Mouse (Mus musculus) spleen, postnatal 14 days (tissue): ENCODE results near the gene Armc8.

Experiments used
- DNase-seq, 2 experiments: peaks; one replicate each; pipeline ENCODE4 v3.0.0; 2021 to 2022; ENCODE audit warnings: low spot score in 2 of 2

The Armc8 gene

DNA sequence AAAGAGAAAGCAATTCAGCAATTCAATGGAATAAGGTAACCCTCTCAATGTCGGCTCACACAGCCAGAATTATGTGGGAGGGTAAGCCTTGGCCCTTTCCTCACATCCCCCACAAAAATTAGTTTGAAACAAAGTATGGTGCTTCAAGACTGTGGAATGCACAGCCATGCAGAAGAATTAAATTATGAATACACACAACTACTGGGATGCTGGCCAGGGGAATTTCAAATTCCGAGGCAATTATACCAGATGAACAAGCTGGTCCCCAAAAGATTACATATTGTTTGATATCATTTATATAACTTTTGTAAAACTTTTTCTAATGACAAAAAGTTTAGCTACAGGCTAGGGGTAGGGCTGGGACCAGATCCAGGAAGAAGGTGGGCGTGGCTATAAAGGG is 121.4 kb downstream of the Armc8 start:
- DNase-seq: no peak

DNA sequence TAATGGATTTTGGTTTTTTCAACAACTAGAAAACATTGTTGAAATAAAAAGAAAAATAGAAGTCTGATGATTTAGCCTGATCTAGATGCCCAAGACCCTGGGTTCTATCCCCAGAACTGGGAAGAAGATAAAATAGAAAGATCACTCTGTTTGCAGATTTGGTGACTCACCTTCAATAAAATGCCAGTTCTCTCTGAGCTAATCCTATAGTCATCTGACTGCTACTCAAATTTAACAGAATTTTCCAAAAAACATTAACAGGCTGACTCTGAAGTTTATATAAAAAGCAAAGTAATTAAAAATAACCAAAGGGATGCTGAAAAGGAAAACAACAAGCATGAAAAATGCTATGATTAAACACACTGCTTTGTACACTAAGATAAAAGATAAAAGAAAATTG is 122.4 kb downstream of the Armc8 start:
- DNase-seq: no peak

DNA sequence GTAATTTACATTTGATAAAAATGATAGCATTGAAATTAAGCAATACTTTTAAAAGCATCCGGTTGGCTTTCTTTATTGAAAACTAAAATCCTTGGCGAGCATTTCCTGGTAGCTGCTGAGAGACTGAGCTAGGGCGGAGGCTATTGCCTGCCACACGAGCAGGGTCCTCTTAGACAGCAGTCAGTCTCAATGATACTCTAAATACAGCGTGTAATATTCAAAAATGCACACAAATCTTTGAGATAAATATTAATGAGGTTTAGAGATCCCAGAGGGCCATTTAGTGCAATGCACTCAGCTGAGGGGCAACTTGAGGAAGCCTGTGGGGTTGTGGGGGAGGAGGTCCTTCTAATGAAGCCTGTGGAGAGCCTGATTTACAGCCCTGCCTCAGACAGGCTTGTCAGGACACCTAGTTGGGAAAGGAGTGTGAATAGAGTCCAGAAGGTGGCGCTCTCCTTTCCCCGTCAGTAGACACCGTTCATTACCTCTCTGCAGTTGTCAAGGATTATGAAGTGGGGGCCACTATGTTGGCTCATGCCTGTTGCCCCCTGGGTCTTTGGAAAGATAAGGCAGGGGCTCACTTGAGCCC is 124.0 kb downstream of the Armc8 start:
- DNase-seq: no peak

DNA sequence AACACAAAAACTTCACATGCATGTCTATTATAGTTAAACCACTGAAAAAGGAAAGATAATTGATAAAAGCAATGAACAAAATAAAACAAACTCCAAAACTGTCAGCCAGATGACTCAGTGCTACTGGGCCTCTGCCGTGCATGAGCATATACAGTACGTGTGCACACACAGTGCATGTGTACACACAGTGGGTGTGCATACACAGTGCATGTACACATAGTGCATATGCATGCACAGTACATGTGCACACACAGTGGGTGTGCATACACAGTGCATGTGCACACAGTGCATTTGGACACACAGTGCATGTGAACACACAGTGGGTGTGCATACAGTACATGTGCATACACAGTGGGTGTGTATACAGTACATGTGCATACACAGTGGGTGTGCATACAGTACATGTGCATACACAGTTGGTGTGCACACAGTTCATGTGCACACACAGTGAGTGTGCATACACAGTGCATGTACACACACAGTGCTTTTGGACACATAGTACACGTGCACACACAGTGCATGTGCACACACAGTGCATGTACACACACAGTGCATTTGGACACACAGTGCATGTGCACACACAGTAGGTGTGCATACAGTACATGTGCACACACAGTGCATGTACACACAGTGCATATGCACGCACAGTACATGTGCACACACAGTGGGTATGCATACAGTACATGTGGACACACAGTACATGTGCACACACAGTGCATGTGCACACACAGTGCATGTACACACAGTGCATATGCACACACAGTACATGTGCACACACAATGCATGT is 126.9 kb downstream of the Armc8 start:
- DNase-seq: no peak

DNA sequence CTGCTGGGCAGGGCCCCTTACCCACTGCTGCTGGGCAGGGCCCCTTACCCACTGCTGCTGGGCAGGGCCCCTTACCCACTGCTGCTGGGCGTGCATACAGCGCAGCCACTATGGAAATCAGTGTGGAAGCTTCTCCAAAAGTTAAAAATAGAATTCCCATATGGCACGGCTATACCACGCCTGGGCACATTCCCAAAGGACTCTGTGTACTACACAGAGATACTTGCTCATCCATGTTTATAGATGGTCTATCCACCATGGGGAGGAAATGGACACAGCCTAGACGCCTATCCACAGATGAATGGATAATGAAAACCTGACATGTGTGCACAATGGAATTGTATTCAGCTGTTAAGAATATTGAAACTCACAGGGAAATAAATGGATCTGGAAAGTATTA is 127.8 kb downstream of the Armc8 start:
- DNase-seq: no peak

DNA sequence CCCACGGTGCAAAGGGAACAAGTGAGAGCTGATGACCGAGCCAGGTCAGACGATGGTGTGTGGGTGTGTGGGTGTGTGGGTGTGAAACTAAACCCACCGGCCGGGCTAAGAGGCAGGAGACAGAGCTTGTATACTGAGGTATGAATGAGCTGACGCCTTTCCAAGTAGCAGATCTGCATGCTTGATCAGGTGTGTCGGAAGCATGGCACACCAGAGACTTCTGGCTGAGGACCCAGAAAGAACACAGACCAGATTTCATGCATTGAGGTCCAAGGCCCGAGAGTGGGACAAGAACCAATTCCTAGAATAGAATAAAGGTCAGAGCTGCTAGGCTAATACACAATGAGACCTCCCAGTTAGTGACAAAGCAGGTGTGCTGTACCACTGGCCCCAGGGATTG is 129.6 kb downstream of the Armc8 start:
- no peak for DNase-seq

DNA sequence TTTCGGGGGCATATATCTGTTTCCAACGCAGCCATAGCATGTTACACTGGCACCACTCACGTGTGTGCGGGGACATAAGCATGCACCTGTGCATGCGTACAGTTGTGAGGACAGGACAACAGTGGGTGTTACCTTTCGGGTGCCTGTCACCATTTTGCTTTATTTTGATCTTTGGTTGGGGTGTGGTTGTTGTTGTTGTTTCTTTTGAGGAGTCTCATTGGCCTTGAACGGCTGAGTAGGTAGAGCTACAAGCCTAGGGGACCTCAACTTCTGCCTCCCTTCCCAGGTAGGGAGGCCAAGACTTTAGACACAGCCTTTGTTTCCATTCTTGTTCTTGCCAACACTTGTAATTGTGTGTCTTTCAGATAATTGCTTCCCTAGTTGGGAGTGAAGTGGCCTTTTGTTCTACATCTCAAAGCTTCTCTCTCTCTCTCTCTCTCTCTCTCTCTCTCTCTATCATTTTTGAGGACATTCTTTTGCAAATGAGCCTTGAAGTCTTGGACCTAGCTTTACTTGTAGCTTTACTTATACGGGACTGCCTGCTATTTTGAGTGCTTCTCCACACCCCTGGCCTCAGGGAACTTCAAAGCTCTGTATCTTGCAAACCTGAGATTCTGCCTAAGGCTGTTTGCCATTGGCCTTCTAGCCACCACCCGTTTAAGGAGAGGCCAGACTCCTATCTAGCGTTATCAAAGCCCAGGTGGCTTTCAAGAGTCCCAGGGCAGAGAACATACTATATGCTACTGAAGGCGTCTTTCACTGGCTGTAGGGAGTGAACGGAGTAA is 130.7 kb downstream of the Armc8 start:
- DNase-seq: no peak

DNA sequence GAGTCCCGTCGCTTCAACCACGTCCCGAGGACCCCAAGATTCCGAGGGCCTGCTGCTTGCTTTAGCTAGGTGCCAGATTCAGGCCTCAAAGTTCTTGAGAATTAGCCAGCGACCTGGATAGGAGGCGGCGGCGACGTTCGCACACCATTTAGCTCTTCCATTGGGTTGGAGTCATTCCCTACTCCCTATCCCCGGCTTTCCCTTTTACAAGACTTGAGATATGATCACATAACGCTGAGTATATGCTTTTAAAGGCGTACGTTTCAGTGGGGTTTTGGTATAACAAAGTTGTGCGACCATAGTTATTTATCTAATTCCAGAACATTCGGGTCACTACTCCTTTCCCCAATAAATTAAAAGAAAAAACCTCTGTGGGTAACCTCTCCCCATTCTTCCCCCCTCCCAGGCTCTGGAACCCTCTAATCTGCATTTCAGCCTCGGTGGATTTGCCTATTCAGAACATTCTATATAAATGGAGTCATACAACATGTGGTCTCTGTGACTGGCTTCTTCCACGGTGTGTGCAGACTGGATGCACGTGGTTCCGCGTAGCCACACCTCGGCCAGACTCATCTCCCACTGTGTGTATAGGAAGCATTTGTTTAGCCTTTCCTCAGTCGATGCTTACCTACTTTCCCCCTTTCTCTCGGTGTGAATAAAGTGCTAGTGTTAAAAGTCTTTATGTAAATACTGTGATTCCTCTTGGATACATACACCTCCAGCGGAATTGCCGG is 131.5 kb downstream of the Armc8 start, which contains the start of gene Mras:
TSS of gene Mras (minus strand) at position 351 of the 734 bp plus-strand sequence.
- DNase-seq: no peak

DNA sequence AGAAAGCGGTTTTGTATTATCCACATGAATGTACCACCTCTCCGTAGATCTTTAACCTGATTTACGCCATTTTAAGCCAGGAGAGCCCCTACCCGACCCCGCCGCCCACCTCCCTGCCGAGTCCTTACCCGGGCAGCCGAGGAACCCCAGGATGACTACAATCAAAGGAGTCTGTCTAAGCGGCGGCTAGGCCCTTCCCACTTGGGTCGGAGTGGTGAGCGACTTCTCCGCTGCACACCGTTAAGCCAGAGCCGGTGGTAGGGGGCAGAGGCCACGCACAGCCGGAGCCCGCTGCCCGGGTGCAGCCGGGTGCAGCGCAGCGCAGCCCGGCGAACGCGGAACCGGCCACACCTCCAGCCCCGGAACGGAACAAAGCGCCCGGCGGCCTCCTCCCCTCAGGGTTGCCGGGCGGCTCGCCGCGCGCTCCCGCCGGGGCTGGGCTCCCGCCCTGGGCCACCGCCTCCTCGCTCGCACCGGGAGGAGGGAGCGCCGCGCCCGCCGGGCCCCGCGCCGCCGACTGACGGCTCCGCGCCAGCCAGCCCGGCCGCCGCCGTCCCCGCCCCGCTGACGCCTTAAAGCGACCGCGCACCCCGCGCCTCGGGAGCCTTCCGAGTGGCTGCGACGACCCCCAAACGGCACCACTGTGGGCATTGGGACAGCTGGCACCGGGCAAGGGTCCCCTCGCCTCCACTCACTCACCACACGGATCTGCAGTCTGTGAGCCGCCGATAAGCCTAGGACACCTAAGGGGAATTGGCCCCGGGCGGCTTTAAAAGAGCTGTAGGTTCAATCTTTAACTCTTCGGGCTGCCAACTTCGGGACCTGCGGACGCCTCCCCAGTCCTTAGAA is 132.3 kb downstream of the Armc8 start:
- peak in 1 of 2 experiments; percentile 14 for DNase-seq

DNA sequence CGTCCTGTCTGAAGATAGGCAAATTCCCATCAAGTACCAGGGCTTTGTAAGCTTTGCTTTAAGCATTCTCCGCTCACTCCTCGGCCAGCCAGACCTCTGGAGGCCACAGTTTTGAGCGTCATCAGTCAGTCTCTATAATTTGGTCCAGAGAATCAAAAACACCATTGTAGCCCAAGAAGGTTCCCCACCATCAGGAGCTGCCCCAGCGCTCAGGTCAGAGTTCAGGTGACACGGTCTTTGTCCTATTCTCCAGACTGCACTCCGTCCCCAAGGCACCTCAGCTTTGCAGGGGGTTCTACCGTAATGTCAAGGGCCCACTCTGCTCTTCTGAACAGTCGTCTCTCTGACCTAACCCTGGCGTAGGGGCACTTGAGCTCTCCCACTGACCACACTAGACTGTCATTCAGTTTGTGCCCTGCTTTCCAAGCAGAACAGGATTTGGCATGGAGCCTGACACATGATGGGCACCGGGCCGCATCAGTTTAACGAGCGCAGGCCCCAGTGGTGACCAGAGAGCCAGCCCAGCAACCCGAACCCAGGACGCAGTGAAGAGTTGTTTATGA is 133.0 kb downstream of the Armc8 start:
- DNase-seq: no peak

DNA sequence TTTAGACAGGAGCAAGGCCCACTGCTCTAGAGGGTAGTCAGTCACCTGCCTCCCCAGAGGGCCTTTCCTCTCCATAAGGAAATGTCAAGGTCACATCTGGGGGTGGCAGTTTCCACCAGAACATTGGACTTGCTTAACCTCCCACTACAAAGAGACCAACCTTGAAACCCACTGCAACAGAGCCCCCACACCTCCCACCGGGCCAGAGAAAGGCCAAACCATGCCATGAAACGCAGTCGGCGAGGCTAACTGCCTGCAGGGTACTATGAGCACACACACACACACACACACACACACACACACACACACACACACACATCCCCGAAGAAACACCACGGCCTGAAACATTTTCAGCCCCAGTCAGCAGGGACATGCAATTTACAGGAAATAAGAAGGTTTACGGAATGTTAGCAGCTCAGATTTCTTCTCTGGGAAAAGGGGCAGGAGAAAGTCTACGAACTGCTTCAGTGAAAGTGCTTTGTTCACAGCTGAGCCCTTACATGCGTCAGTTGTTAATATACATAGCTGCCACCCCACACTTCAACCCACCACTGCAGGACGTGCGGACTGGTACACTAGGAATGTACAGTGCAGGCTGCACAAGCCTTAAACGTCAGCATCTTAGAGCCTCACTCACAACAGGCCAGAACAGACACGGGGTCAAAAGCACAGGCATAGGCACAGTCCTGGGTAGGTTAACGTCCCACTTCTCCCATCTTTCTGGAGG is 133.6 kb downstream of the Armc8 start:
- no peak for DNase-seq

DNA sequence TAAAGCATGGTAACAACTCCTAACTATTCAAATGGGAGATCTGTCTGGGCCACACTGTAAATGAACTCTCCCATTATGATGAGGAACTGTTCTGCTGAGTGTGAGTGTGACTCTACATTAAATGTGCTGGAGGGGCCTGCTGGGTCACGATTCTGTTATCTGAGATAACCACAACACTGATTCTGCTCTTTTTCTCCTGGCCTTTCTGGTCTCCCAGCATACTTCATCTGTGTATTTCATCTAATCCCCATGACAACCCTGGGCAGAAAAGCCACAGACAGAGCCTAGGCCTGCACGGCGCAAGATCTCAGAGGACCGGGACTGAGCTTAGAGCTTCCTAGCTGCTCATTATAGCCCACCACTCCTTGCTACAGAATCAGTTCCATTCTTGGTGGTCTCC is 136.2 kb downstream of the Armc8 start:
- DNase-seq: no peak

DNA sequence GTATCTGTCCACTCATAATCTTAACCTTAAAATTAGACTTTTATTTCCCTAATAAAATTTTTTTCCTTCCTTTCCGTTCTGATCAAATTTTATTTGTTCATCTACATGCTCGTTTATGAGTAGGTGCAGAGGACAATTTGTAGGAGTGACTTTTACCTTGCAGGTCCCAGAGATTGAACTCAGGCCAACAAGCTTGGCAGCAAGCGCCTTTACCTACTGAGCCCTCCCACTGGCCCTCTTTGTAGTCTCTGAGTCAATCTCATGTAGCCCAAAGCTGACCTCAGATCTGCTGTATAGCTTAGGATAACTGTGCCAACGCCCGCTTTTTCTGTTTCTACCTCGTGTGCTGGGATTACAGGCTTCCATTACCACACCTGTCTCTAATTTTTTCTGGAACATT is 136.7 kb downstream of the Armc8 start:
- DNase-seq: no peak

DNA sequence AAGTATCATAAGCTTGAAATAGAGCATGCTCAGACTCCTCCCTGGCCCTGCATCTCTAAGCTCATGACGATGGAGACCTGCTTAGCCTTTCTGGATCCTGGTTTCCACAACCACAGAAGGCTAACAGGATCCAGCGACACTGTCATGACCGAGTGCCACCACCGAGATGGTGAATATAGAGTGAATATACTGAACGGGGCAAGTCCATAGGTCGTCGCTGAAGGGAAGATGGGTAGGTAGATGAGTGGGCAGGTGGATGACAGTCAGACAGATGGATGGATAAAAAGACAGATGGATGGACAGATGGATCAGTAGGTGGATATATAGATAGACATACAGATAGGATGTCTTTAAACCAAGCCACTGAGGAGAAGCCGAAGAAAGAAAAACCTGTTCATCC is 137.4 kb downstream of the Armc8 start:
- no peak for DNase-seq

DNA sequence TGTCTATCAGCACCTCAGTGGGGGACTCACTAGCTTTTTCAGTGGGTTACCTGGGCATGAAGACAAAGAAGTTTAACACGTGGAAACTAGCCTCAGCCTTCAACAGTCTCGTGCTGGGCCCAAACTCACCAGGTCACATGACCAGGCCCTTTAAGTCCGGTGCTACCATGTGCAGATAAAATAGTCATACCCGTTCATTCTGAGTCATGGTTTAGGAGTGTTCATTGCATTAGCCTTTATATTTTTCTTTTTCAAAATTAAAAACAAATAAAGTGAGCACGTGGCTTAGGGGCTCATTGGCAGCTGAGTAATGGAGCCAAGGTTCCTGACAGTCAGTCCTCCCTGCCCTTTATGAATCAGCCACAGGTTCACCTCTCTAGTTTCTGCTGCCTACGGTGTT is 137.9 kb downstream of the Armc8 start:
- no peak for DNase-seq

DNA sequence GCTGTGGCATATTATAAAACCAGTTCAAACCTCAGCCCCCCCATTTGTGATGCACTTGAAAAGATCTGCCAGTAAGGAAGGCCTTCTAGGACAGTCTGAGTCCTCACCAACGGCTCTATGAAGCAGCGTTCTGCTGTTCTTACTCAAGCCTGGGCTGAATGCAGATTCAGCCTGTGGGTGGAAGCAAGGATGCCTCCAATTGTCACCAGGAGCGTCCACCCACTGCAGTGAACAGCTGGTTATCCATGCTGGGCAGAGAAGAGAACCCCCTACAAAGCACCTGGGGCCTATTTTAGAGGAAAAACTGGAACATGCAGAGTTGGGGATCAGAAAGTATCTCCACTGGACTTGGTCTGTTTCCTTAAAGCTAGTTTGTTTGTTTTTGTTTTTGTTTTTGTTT is 138.9 kb downstream of the Armc8 start:
- DNase-seq: no peak

DNA sequence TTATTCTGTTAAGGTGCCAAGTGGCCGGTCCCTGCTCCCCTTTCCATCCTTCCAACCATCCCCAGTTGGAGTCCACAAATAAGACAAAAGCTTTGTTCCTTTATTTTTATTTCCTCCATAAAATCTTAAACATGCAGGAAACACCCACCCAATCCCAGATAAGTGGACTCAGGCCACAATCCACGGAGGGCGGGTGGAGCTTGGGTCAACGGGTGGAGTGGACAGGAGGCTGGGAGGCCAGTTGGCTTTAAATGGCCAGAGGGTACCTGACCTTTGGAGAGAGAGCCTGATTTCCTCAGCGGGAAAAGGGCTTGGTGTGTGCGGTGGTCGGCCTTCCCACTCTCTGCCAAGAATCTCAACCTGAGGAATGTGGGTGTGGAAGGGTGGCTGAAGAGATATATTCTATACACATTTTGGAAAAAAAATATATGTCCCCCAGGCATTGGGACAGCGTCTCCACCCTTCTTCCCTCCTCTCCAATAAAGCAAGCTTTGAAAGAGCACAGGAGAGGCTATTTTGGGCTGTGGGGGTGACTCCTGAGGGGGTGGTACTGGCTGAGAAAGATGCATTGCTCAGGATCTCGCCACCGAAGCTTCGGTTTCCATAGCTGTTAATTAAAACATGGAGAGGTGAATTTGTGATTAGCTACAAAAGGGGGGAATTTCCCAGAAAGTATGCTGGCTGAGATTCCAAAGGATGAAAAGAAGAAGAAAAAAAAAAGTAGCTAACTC is 139.9 kb downstream of the Armc8 start:
- no peak for DNase-seq
